Mouse (Mus musculus) testis, adult 2 months (tissue): ENCODE data around the gene Il12rb1. TPM values are rescaled to one million over a fixed set of nuclear protein-coding genes. Genes with fewer than 3 reads are reported as not detected.
A peak's percentile ranks its signal among the peaks of the same experiment; 100 is the strongest.

Source experiments
- H3K27ac ChIP-seq: fragments of 200-500 bp; 2 replicates; pipeline ENCODE4 v1.5.1; 2012; ENCODE audit warnings: low read depth, low read length; ENCODE audit not compliant: control insufficient read depth, insufficient read depth
- H3K27me3 ChIP-seq: fragments of 200-500 bp; 2 replicates; pipeline ENCODE4 v1.6.1; 2012; ENCODE audit warnings: mild to moderate bottlenecking, low read length, moderate library complexity; ENCODE audit not compliant: control insufficient read depth, insufficient read depth
- H3K36me3 ChIP-seq: fragments of 200-500 bp; 2 replicates; pipeline ENCODE4 v1.6.1; 2012; ENCODE audit warnings: mild to moderate bottlenecking, low read length; ENCODE audit not compliant: control insufficient read depth, insufficient read depth
- H3K4me1 ChIP-seq: fragments of 200-500 bp; 2 replicates; pipeline ENCODE4 v1.6.1; 2012; ENCODE audit warnings: low read length; ENCODE audit not compliant: control insufficient read depth, insufficient read depth
- H3K4me3 ChIP-seq: fragments of 200-500 bp; 2 replicates; pipeline ENCODE4 v1.5.1; 2012; ENCODE audit warnings: low read depth, mild to moderate bottlenecking, low read length, moderate library complexity, mixed read lengths; ENCODE audit not compliant: control insufficient read depth
- CTCF ChIP-seq: fragments of 200-500 bp; IDR thresholded peaks from 2 replicates; pipeline ENCODE4 v1.5.1; 2012; ENCODE audit warnings: low read depth, mild to moderate bottlenecking, inconsistent platforms, low read length, moderate library complexity; ENCODE audit not compliant: control insufficient read depth, insufficient read depth, insufficient replicate concordance
- POLR2A ChIP-seq: fragments of 200-500 bp; IDR thresholded peaks from 2 replicates; pipeline ENCODE4 v1.6.1; 2012; ENCODE audit warnings: low read depth, mild to moderate bottlenecking, inconsistent platforms, low read length, moderate library complexity; ENCODE audit not compliant: control insufficient read depth
- polyA plus RNA-seq: library from polyadenylated mRNA; depleted of rRNA; stranded (reverse); fragments of >200 nt; gene quantifications from 2 replicates; pipeline ENCODE4 v1.2.3, GENCODE M21; 2012

The Il12rb1 gene
- polyA plus RNA-seq, 1 experiment, result 0.40 TPM

GRCm38 (mm10) chr8:70833520-70833919, 25.3 kb downstream of the Il12rb1 start:
- peaks cover 2% of the 10 kb centered on the region for H3K4me1 ChIP-seq
- no peaks in the 10 kb centered on the region for H3K36me3 ChIP-seq
- no peaks in the 10 kb centered on the region for H3K27me3 ChIP-seq
- no peak overlapping the region for H3K27ac ChIP-seq
- no peak overlapping the region for H3K4me3 ChIP-seq
- TF ChIP-seq POLR2A, result no peak

GRCm38 (mm10) chr8:70834071-70834470, 25.8 kb downstream of the Il12rb1 start:
- TF ChIP-seq CTCF (no peak), POLR2A (no peak)

DNA sequence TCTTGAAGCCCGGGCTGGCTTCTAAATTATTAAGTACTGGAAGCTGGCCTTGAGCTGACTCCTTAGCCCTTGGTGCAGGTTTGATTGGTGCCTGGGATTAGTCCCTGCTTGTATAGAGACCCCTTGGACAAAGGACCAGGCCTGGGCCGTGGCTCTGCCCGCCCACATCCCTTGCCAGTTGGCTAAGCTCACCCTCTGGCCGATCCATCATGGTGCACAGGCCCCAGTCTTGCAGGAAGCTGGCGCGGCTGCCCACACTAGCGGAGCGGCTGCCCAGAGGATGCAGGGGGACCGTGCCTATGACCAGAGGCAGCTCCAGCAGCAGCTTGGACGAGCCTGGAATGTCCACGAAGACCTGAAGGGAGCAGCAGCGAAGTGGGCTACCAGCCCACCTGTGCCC, 28.4 kb downstream of the Il12rb1 start:
- H3K27ac ChIP-seq, result no peak overlapping the region

More at GRCm38 (mm10) chr8:70834071-70834470, 25.8 kb downstream of the Il12rb1 start:
- no peaks in the 10 kb centered on the region for H3K36me3 ChIP-seq
- H3K27me3 ChIP-seq, result no peaks in the 10 kb centered on the region
- peak overlapping the region; percentile 54 for H3K4me3 ChIP-seq
- peaks cover 7% of the 10 kb centered on the region for H3K4me1 ChIP-seq
- H3K27ac ChIP-seq, result no peak overlapping the region

DNA sequence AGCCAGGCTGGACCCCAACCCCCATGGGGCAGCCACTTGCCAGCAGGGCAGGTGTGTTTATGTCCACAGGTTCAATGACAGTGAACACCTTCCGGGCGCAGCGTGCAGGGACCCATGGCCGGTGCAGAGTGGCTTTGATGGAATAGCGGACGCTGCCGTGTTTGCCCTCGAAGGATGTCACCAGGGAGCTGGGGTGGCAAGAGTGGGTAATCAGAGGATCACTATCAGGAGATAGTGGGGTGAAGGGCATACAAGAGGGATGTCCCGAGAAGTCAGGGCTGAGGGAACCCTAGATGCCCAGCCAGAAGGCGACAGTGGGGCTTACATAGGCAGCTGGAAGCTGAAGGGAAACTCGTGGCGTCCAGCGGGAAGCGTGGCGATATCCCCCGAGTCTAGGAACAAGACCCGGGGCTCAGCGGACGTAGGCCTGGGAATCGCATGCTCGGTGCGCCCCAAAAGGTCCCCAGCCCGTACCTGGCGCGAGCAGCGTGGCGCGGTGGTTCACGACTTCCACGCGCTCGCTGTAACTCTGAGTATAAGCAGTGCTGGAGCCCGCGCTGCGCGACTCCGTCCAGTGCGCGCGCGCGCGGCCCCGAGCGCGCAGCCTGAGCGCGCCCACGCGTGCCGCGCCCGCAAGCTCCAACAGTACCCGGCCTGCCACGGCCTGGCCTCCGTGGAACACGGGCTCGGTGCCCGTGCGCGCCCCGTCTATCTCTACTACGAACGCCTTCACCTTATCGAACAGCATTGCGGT, 30.6 kb downstream of the Il12rb1 start:
- TF ChIP-seq POLR2A, result no peak
- no peak for TF ChIP-seq CTCF
- H3K4me3 ChIP-seq, result peak overlapping the region; percentile 96
- no peaks in the 10 kb centered on the region for H3K27me3 ChIP-seq
- H3K27ac ChIP-seq, result peak overlapping the region; percentile 97
- H3K4me1 ChIP-seq, result peaks cover 17% of the 10 kb centered on the region
- H3K36me3 ChIP-seq, result no peaks in the 10 kb centered on the region

More for the DNA sequence above, 28.4 kb downstream of the Il12rb1 start:
- Histone ChIP-seq H3K36me3 (no peaks in the 10 kb centered on the region), H3K4me1 (peaks cover 17% of the 10 kb centered on the region), H3K4me3 (no peak overlapping the region), H3K27me3 (no peaks in the 10 kb centered on the region)
- TF ChIP-seq CTCF, result no peak
- no peak for TF ChIP-seq POLR2A

GRCm38 (mm10) chr8:70839408-70840351, 31.4 kb downstream of the Il12rb1 start, which contains the start of gene Arrdc2:
Arrdc2 (minus strand) TSS chr8:70839720.
- H3K4me1 ChIP-seq, result peaks cover 17% of the 10 kb centered on the region
- H3K4me3 ChIP-seq, result peak within 1 kb of the TSS; percentile 96
- TF ChIP-seq POLR2A (peak; percentile 98), CTCF (no peak)
- no peaks in the 10 kb centered on the region for H3K27me3 ChIP-seq
- no peaks in the 10 kb centered on the region for H3K36me3 ChIP-seq
- H3K27ac ChIP-seq, result peak within 1 kb of the TSS; percentile 97

DNA sequence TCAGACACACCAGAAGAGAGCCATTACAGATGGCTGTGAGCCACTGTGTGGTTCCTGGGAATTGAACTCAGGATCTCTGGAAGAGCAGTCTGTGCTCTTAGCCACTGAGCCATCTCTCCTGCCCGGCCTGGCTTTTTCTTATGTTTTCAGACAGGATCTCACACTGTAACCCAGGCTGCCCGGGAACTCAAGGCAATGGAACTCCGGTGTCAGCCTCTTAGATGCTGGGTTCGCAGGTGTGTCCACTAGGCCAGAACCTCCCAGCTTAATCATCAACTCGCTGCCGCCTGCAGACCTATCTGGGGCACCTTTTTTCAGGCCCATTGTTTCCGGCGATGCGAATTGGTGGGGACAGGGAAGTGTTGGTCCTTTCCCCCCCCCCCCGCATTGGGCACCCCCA, 32.3 kb downstream of the Il12rb1 start:
- TF ChIP-seq POLR2A, result no peak
- TF ChIP-seq CTCF, result no peak
- H3K36me3 ChIP-seq, result no peaks in the 10 kb centered on the region
- H3K27me3 ChIP-seq, result no peaks in the 10 kb centered on the region
- no peak overlapping the region for H3K4me3 ChIP-seq
- peaks cover 17% of the 10 kb centered on the region for H3K4me1 ChIP-seq
- H3K27ac ChIP-seq, result no peak overlapping the region
